Mouse (Mus musculus) myocyte (in vitro differentiated cells): ENCODE results near the gene Echdc2. TPM values are rescaled to one million over a fixed set of nuclear protein-coding genes. Genes with fewer than 3 reads are reported as not detected.

Experiments
- H3K27me3 ChIP-seq: one replicate; pipeline ENCODE4 v1.6.1; 2011; ENCODE audit not compliant: control insufficient read depth, insufficient read depth, insufficient read length
- H3K36me3 ChIP-seq: one replicate; pipeline ENCODE4 v1.6.1; 2011; ENCODE audit not compliant: control insufficient read depth, insufficient read depth
- H3K4me2 ChIP-seq: one replicate; pipeline ENCODE4 v1.6.1; 2011; ENCODE audit warnings: low read depth, control low read depth
- H3K4me3 ChIP-seq: one replicate; pipeline ENCODE4 v1.5.1; 2011; ENCODE audit warnings: mild to moderate bottlenecking, control low read depth, moderate library complexity
- H3K79me2 ChIP-seq: one replicate; pipeline ENCODE4 v1.6.1; 2011; ENCODE audit not compliant: control insufficient read depth, insufficient read depth
- H3ac ChIP-seq: one replicate; pipeline ENCODE4 v1.6.1; 2011; ENCODE audit not compliant: control insufficient read depth, insufficient read length
- CEBPB ChIP-seq: IDR thresholded peaks from 2 replicates; pipeline ENCODE4 v1.6.1; 2011; ENCODE audit warnings: mild to moderate bottlenecking, moderate library complexity; ENCODE audit not compliant: poor library complexity, insufficient read depth, severe bottlenecking
- E2F4 ChIP-seq: IDR thresholded peaks from one replicate; pipeline ENCODE4 v1.6.1; 2011; ENCODE audit warnings: mild to moderate bottlenecking, control low read depth, moderate library complexity; ENCODE audit not compliant: insufficient read depth
- MAX ChIP-seq: IDR thresholded peaks from one replicate; pipeline ENCODE4 v1.6.1; 2011; ENCODE audit warnings: low read depth, mild to moderate bottlenecking, control low read depth
- MYOD1 ChIP-seq, 3 experiments: IDR thresholded peaks; one replicate each; pipeline ENCODE4 v1.6.1; 2011; ENCODE audit warnings: control low read depth in 2 of 3, low read depth in 2 of 3, mild to moderate bottlenecking in 2 of 3, moderate library complexity in 1 of 3; ENCODE audit not compliant: insufficient read length in 2 of 3, control insufficient read depth in 1 of 3
- MYOG ChIP-seq, 3 experiments: IDR thresholded peaks; one replicate each; pipeline ENCODE4 v1.6.1; 2011; ENCODE audit warnings: control low read depth in 2 of 3, low read depth in 2 of 3, mild to moderate bottlenecking in 2 of 3; ENCODE audit not compliant: insufficient read length in 2 of 3, control insufficient read depth in 1 of 3, insufficient read depth in 1 of 3
- POLR2A ChIP-seq: IDR thresholded peaks from one replicate; pipeline ENCODE4 v1.6.1; 2011; ENCODE audit warnings: low read depth, mild to moderate bottlenecking, control low read depth, moderate library complexity; ENCODE audit not compliant: insufficient read length
- POLR2AphosphoS2 ChIP-seq: IDR thresholded peaks from one replicate; pipeline ENCODE4 v1.6.1; 2011; ENCODE audit warnings: low read depth, control low read depth; ENCODE audit not compliant: insufficient read length
- REST ChIP-seq: IDR thresholded peaks from one replicate; pipeline ENCODE4 v1.6.1; 2011; ENCODE audit warnings: mild to moderate bottlenecking, control low read depth, moderate library complexity; ENCODE audit not compliant: insufficient read depth, insufficient read length
- SRF ChIP-seq: IDR thresholded peaks from one replicate; pipeline ENCODE4 v1.6.1; 2011; ENCODE audit warnings: low read depth; ENCODE audit not compliant: control insufficient read depth, insufficient read length
- TCF12 ChIP-seq: IDR thresholded peaks from one replicate; pipeline ENCODE4 v1.6.1; 2011; ENCODE audit warnings: mild to moderate bottlenecking, control low read depth; ENCODE audit not compliant: poor library complexity, insufficient read depth, severe bottlenecking
- TCF3 ChIP-seq: IDR thresholded peaks from one replicate; pipeline ENCODE4 v1.6.1; 2011; ENCODE audit warnings: low read depth, control low read depth; ENCODE audit not compliant: insufficient read length
- USF1 ChIP-seq: IDR thresholded peaks from one replicate; pipeline ENCODE4 v1.6.1; 2011; ENCODE audit warnings: low read depth, mild to moderate bottlenecking, control low read depth, moderate library complexity
- polyA plus RNA-seq: library from polyadenylated mRNA; unstranded; fragments of >200 nt; fragmentation: generic; extraction: Trizol; gene quantifications from one replicate; pipeline ENCODE4 v1.2.1, GENCODE M21; 2012; ENCODE audit warnings: missing spikeins

Gene Echdc2
- polyA plus RNA-seq, 1 experiment = 8.6 TPM

DNA sequence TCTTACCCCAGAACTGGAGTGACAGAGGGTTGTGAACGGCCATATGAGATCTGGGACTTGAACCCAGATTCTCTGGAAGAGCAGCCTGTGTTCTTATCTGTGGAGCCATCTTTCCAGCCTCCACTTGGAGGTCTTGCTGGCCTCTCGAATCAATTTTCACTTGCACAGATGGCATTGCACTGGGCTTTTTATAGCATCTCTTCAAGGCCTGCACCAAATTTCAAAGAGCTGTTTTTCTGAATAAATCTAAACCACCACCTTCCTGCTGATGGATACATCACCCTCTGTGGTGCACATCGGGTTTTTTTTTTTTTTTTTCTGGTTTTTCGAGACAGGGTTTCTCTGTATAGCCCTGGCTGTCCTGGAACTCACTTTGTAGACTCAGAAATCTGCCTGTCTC lies 1.6 kb downstream of the Echdc2 start:
- Histone ChIP-seq H3K4me2 (no peak overlapping the region), H3K4me3 (no peak overlapping the region), H3K27me3 (peaks cover 12% of the 10 kb centered on the region), H3K36me3 (no peaks in the 10 kb centered on the region), H3K79me2 (no peaks in the 10 kb centered on the region), H3ac (no peak overlapping the region)
- no peak for TF ChIP-seq MYOG (IDR thresholded peaks at IDR 0.05; ENCODE audit: control insufficient read depth in 1 of 3, insufficient read depth in 1 of 3, insufficient read length in 2 of 3, low read depth in 2 of 3)
- no peak for TF ChIP-seq POLR2A
- no peak for TF ChIP-seq USF1
- no peak for TF ChIP-seq MYOD1 (IDR thresholded peaks at IDR 0.05; ENCODE audit: control insufficient read depth in 1 of 3, insufficient read length in 2 of 3, low read depth in 2 of 3)
- no peak for TF ChIP-seq CEBPB
- TF ChIP-seq MAX = no peak
- TF ChIP-seq REST = no peak
- TF ChIP-seq POLR2AphosphoS2 = no peak
- TF ChIP-seq TCF3 = no peak
- no peak for TF ChIP-seq TCF12
- TF ChIP-seq E2F4 = no peak
- no peak for TF ChIP-seq SRF

GRCm38 (mm10) chr4:108168056-108168455 lies 2.8 kb downstream of the Echdc2 start:
- Histone ChIP-seq H3K4me2 (no peak overlapping the region), H3K79me2 (no peaks in the 10 kb centered on the region), H3K27me3 (peaks cover 12% of the 10 kb centered on the region), H3K4me3 (no peak overlapping the region), H3ac (no peak overlapping the region), H3K36me3 (no peaks in the 10 kb centered on the region)
- TF ChIP-seq MYOD1 (IDR thresholded peaks at IDR 0.05; ENCODE audit: control insufficient read depth in 1 of 3, insufficient read length in 2 of 3, low read depth in 2 of 3) (no peak), E2F4 (no peak), CEBPB (no peak), SRF (no peak), USF1 (no peak), REST (no peak), POLR2AphosphoS2 (no peak), POLR2A (no peak), TCF3 (no peak), TCF12 (no peak), MYOG (IDR thresholded peaks at IDR 0.05; ENCODE audit: control insufficient read depth in 1 of 3, insufficient read depth in 1 of 3, insufficient read length in 2 of 3, low read depth in 2 of 3) (no peak), MAX (no peak)

DNA sequence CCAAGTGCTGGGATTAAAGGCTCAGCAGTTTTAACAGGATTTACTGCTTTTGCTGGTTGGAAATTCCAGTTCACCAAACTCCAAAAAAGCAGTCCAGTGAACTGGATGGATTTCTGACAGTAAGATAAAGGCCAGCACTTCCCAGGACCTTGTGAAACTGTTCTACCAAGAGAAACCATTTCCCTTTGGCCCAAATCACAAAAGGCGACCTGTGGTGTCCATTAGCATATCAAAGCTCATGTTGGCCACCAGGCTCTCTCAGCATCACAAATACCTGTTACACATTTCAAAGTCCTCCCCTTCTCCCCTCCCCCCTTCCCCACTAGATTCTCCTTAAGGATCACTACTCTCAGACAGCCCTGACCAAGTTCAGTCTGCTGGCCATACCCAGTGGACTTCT lies 17.0 kb downstream of the Echdc2 start:
- TF ChIP-seq TCF3 (no peak), CEBPB (no peak), USF1 (no peak)
- H3ac ChIP-seq = no peak overlapping the region
- H3K4me3 ChIP-seq = no peak overlapping the region
- H3K79me2 ChIP-seq = no peaks in the 10 kb centered on the region
- peaks cover 2% of the 10 kb centered on the region for H3K27me3 ChIP-seq
- H3K4me2 ChIP-seq = no peak overlapping the region
- no peaks in the 10 kb centered on the region for H3K36me3 ChIP-seq

- Histone ChIP-seq H3K79me2 (no peaks in the 10 kb centered on the region), H3ac (no peak overlapping the region), H3K27me3 (peaks cover 12% of the 10 kb centered on the region), H3K4me2 (peak overlapping the region; percentile 40), H3K4me3 (peak overlapping the region; percentile 4), H3K36me3 (no peaks in the 10 kb centered on the region)
- TF ChIP-seq TCF3 = no peak
- no peak for TF ChIP-seq SRF
Observed at GRCm38 (mm10) chr4:108192821-108193323, 27.6 kb downstream of the Echdc2 start.

- Histone ChIP-seq H3ac (no peak overlapping the region), H3K4me2 (no peak overlapping the region), H3K36me3 (no peaks in the 10 kb centered on the region), H3K4me3 (no peak overlapping the region), H3K79me2 (no peaks in the 10 kb centered on the region), H3K27me3 (peaks cover 12% of the 10 kb centered on the region)
- TF ChIP-seq MYOD1 (IDR thresholded peaks at IDR 0.05; ENCODE audit: control insufficient read depth in 1 of 3, insufficient read length in 2 of 3, low read depth in 2 of 3) = no peak
- TF ChIP-seq REST = no peak
- no peak for TF ChIP-seq SRF
- no peak for TF ChIP-seq E2F4
- TF ChIP-seq POLR2A = no peak
- TF ChIP-seq POLR2AphosphoS2 = no peak
- no peak for TF ChIP-seq TCF3
- TF ChIP-seq MAX = no peak
- TF ChIP-seq MYOG (IDR thresholded peaks at IDR 0.05; ENCODE audit: control insufficient read depth in 1 of 3, insufficient read depth in 1 of 3, insufficient read length in 2 of 3, low read depth in 2 of 3) = no peak
- TF ChIP-seq USF1 = no peak
- TF ChIP-seq CEBPB = no peak
- no peak for TF ChIP-seq TCF12
Observed at GRCm38 (mm10) chr4:108196277-108196855, 31.1 kb downstream of the Echdc2 start.
